Mouse (Mus musculus) C2C12 (cell line): ENCODE data around the gene Gm9944.

Experiments used
- CEBPB ChIP-seq: IDR thresholded peaks from one replicate; pipeline ENCODE4 v1.6.1; 2011; ENCODE audit warnings: low read depth, mild to moderate bottlenecking, control low read depth, moderate library complexity
- CTCF ChIP-seq: IDR thresholded peaks from one replicate; pipeline ENCODE4 v1.5.1; 2011; ENCODE audit not compliant: control insufficient read depth, insufficient read depth, insufficient read length
- MAX ChIP-seq: IDR thresholded peaks from one replicate; pipeline ENCODE4 v1.6.1; 2011; ENCODE audit warnings: mild to moderate bottlenecking, control low read depth
- MYOD1 ChIP-seq: IDR thresholded peaks from one replicate; pipeline ENCODE4 v1.6.1; 2011; ENCODE audit warnings: low read depth; ENCODE audit not compliant: control insufficient read depth, insufficient read length
- MYOG ChIP-seq: IDR thresholded peaks from one replicate; pipeline ENCODE4 v1.6.1; 2011; ENCODE audit not compliant: control insufficient read depth, insufficient read length; ENCODE audit errors: extremely low read depth
- USF1 ChIP-seq: IDR thresholded peaks from one replicate; pipeline ENCODE4 v1.6.1; 2011; ENCODE audit warnings: low read depth, mild to moderate bottlenecking, control low read depth, moderate library complexity

- TF ChIP-seq CTCF (no peak), CEBPB (no peak), USF1 (no peak), MYOD1 (no peak), MYOG (no peak), MAX (no peak)
Measured at GRCm38 (mm10) chr4:144406261-144406660, 46.9 kb downstream of the Gm9944 start.
